Mouse (Mus musculus) ES-E14 (cell line): ENCODE data around the gene Hes5.

Experiments
- CHD2 ChIP-seq: IDR thresholded peaks from 2 replicates; pipeline ENCODE4 v1.6.1; 2014; ENCODE audit warnings: mild to moderate bottlenecking, low read depth, low read length, inconsistent platforms
- HCFC1 ChIP-seq: IDR thresholded peaks from 2 replicates; pipeline ENCODE4 v1.6.1; 2012; ENCODE audit warnings: low read length, inconsistent platforms, borderline replicate concordance; ENCODE audit not compliant: insufficient read depth
- MAFK ChIP-seq: IDR thresholded peaks from 2 replicates; pipeline ENCODE4 v1.6.1; 2014; ENCODE audit warnings: mild to moderate bottlenecking, low read depth, low read length, inconsistent platforms; ENCODE audit not compliant: insufficient read depth
- ZC3H11A ChIP-seq: IDR thresholded peaks from 2 replicates; pipeline ENCODE4 v1.6.1; 2012; ENCODE audit warnings: low read depth, mild to moderate bottlenecking, inconsistent platforms, low read length, borderline replicate concordance
- ZNF384 ChIP-seq: IDR thresholded peaks from 2 replicates; pipeline ENCODE4 v1.6.1; 2012; ENCODE audit warnings: low read depth, low read length, inconsistent platforms

DNA sequence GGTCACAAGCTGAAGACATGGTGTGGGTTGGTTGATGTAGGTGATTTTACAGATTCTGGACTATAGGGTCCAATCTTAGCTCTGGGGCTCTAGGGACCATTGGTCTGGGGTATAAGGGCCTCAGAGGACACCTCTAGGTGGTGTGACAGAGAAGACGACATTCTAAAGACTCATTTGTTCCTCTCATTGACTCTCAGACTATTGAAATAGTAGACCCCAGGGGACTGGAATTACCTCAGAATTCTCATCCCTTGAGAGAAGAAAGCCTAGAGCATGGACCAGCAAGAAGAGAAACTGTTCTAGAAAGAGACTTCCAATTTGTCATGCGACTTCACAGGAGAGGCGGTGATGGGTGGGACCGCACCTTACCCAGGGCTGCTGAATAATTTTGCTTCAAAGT, 46.5 kb upstream of the Hes5 start:
- TF ChIP-seq MAFK (no peak), ZC3H11A (no peak), HCFC1 (no peak), CHD2 (no peak), ZNF384 (no peak)
